Mouse (Mus musculus) ES-Bruce4 (cell line): ENCODE data around the gene Ppp1r3g. TPM values are rescaled to one million over a fixed set of nuclear protein-coding genes. Genes with fewer than 3 reads are reported as not detected.
A peak's percentile ranks its signal among the peaks of the same experiment; 100 is the strongest.

Experiments
- H3K27ac ChIP-seq: 2 replicates; pipeline ENCODE4 v1.5.1; 2012; ENCODE audit warnings: low read length, inconsistent platforms; ENCODE audit not compliant: insufficient read depth
- H3K27me3 ChIP-seq: 2 replicates; pipeline ENCODE4 v1.6.1; 2012; ENCODE audit warnings: mild to moderate bottlenecking, low read length, inconsistent platforms; ENCODE audit not compliant: control insufficient read depth, poor library complexity, insufficient read depth, severe bottlenecking
- H3K36me3 ChIP-seq: 2 replicates; pipeline ENCODE4 v1.6.1; 2012; ENCODE audit warnings: inconsistent platforms, mild to moderate bottlenecking, low read length, moderate library complexity; ENCODE audit not compliant: control insufficient read depth, poor library complexity, insufficient read depth, severe bottlenecking
- H3K4me1 ChIP-seq: one replicate; pipeline ENCODE4 v1.8.1; 2011; ENCODE audit warnings: low read length; ENCODE audit not compliant: control insufficient read depth, insufficient read depth
- H3K4me3 ChIP-seq: 2 replicates; pipeline ENCODE4 v1.5.1; 2011; ENCODE audit warnings: low read depth, mild to moderate bottlenecking, low read length
- H3K9ac ChIP-seq: 2 replicates; pipeline ENCODE4 v1.6.1; 2012; ENCODE audit warnings: low read depth, mild to moderate bottlenecking, inconsistent platforms; ENCODE audit not compliant: poor library complexity, severe bottlenecking
- H3K9me3 ChIP-seq: replicated peaks from 2 replicates; pipeline ENCODE4 v1.6.1; 2012; ENCODE audit warnings: mild to moderate bottlenecking, low read length, inconsistent platforms; ENCODE audit not compliant: control insufficient read depth, poor library complexity, insufficient read depth, severe bottlenecking
- CTCF ChIP-seq: IDR thresholded peaks from one replicate; pipeline ENCODE4 v1.8.1; 2011; ENCODE audit warnings: low read depth, low read length
- EP300 ChIP-seq: IDR thresholded peaks from 2 replicates; pipeline ENCODE4 v1.6.1; 2011; ENCODE audit warnings: low read depth, low read length; ENCODE audit not compliant: insufficient read depth
- POLR2A ChIP-seq: IDR thresholded peaks from one replicate; pipeline ENCODE4 v1.8.1; 2011; ENCODE audit warnings: low read length; ENCODE audit not compliant: insufficient read depth
- polyA plus RNA-seq: library from polyadenylated mRNA; stranded (reverse); fragments of >200 nt; gene quantifications from 2 replicates; pipeline ENCODE4 v1.2.4, GENCODE M21; 2011; ENCODE audit warnings: low read depth; ENCODE audit not compliant: missing spikeins, insufficient read depth, insufficient read length

Ppp1r3g gene
- polyA plus RNA-seq, 1 experiment = not detected

DNA sequence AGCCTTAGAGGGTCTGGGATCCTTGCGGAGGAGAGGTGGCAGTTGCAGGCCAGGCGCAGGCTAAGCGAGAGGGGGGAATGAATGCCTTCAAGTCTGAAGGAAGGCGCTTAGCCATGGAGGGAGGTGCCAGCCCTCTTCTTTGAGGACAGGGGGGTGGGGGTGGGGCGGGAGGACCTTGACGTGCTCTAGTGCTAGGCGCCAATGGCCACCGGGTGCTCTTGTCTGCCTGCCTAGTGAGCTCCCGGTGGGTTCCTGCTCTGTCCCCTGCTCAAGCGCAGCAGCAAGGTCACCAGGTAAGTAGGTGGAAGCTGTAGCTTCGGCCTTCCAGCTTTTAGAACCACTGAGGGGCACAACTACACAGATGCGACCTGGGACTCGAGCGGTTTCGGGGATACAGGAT, 9.1 kb downstream of the Ppp1r3g start:
- H3K36me3 ChIP-seq = no peaks in the 10 kb centered on the region
- TF ChIP-seq CTCF = no peak
- no peak for TF ChIP-seq EP300
- no peak for TF ChIP-seq POLR2A
- no peaks in the 10 kb centered on the region for H3K4me1 ChIP-seq
- peaks cover 6% of the 10 kb centered on the region; the same call in 1 of the 2 replicates for H3K27me3 ChIP-seq
- H3K9me3 ChIP-seq = no peaks in the 10 kb centered on the region
- H3K27ac ChIP-seq = no peak overlapping the region
- H3K9ac ChIP-seq = no peak overlapping the region
- peak overlapping the region; percentile 71 for H3K4me3 ChIP-seq

DNA sequence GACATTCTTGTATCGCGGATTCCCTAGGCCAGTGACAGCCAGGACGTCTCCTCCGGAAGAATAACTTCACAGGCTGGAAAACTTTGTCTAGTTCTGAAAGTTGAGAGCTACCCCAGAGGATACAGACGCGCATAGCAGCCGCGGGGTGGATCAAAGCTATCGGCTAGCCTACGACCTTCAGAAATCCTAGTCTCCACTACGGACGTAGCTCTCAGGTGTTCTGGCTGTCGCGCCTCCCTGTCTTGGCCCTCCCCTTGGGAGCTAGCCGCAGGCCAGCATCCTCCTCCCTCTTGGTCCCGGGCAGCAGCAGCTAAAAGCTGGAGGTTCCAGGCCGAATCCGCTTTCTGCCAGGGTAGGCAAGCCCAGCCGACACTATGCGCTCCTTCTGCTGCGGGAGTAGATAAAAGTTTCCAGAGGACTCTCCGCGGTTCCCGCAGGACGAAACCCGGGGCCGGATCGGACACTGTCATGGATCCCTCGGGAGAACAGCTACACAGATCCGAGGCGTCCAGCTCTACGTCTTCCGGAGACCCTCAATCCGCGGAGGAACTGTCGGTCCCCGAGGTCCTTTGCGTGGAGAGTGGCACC, 9.6 kb downstream of the Ppp1r3g start:
- H3K4me3 ChIP-seq = peak overlapping the region; percentile 71
- H3K4me1 ChIP-seq = no peaks in the 10 kb centered on the region
- H3K9me3 ChIP-seq = no peaks in the 10 kb centered on the region
- H3K27me3 ChIP-seq = peaks cover 6% of the 10 kb centered on the region; the same call in 1 of the 2 replicates
- no peaks in the 10 kb centered on the region for H3K36me3 ChIP-seq
- TF ChIP-seq EP300 (no peak), POLR2A (no peak), CTCF (no peak)
- H3K27ac ChIP-seq = no peak overlapping the region
- H3K9ac ChIP-seq = peak overlapping the region; percentile 19

DNA sequence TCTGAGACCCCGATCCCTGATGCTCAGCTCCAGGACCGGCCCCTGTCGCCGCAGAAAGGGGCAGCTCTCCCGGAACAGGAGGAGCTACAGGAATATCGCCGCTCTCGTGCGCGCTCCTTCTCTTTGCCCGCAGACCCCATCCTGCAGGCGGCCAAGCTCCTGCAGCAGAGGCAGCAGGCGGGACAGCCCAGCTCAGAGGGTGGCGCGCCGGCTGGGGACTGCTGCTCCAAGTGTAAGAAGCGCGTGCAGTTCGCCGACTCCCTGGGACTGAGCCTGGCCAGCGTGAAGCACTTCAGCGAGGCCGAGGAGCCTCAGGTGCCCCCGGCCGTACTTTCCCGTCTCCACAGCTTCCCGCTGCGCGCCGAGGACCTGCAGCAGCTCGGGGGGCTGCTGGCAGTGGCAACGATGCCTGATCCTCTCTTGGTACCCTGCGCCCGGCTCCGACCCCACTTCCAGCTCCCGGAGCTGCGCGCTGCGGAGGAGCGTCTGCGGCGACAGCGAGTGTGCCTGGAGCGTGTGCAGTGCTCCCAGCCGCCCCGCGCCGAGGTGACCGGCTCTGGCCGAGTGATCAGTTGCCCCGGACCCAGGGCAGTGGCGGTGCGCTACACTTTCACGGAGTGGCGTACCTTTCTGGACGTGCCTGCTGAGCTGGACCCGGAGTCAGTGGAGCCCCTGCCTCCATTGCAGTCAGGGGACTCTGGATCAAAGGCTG, 10.2 kb downstream of the Ppp1r3g start:
- Histone ChIP-seq H3K36me3 (no peaks in the 10 kb centered on the region), H3K4me3 (peak overlapping the region; percentile 71), H3K9me3 (no peaks in the 10 kb centered on the region), H3K9ac (peak overlapping the region; percentile 19), H3K4me1 (no peaks in the 10 kb centered on the region), H3K27me3 (peaks cover 6% of the 10 kb centered on the region; the same call in 1 of the 2 replicates), H3K27ac (no peak overlapping the region)
- no peak for TF ChIP-seq POLR2A
- no peak for TF ChIP-seq EP300
- no peak for TF ChIP-seq CTCF

DNA sequence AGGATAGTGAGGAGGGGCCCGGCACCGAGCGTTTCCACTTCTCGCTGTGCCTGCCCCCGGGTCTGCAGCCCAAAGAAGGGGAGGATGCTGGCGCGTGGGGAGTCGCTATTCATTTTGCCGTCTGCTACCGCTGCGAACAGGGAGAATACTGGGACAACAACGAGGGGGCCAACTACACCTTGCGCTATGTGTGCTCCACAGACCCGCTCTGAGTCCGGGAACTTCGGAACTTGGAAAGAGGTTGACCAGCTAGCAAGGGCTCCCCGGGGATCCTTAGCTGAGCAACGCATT, 10.7 kb downstream of the Ppp1r3g start:
- Histone ChIP-seq H3K27me3 (peaks cover 6% of the 10 kb centered on the region; the same call in 1 of the 2 replicates), H3K36me3 (no peaks in the 10 kb centered on the region), H3K9me3 (no peaks in the 10 kb centered on the region), H3K9ac (0 out of 2 replicates have a peak overlapping the region, but pooled peaks have one; percentile 19), H3K27ac (no peak overlapping the region), H3K4me3 (peak overlapping the region; percentile 71), H3K4me1 (no peaks in the 10 kb centered on the region)
- TF ChIP-seq EP300 (no peak), POLR2A (no peak), CTCF (no peak)

DNA sequence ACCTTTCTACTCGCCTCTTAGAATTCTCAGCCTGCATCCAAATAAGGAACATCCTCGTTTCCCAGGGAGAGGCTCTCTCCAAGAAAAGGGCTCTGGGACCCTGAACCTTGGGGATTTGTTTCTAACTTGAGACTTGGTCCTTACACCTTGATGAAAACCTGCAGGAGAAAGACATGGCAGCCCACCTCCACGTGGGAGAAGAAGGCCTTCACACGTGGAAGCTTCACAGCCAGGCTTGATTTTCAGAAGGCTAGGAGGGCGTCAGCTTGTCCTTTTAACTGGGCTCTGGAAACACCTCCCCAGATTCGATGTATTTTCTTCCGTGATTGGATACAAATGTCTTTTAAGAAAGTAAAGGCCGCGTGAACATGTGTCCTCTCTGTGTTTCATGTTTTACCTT, 11.2 kb downstream of the Ppp1r3g start:
- no peaks in the 10 kb centered on the region for H3K9me3 ChIP-seq
- no peaks in the 10 kb centered on the region for H3K4me1 ChIP-seq
- H3K36me3 ChIP-seq = no peaks in the 10 kb centered on the region
- H3K27ac ChIP-seq = no peak overlapping the region
- peak overlapping the region; percentile 71 for H3K4me3 ChIP-seq
- H3K9ac ChIP-seq = no peak overlapping the region
- TF ChIP-seq EP300 = no peak
- peaks cover 6% of the 10 kb centered on the region; the same call in 1 of the 2 replicates for H3K27me3 ChIP-seq

DNA sequence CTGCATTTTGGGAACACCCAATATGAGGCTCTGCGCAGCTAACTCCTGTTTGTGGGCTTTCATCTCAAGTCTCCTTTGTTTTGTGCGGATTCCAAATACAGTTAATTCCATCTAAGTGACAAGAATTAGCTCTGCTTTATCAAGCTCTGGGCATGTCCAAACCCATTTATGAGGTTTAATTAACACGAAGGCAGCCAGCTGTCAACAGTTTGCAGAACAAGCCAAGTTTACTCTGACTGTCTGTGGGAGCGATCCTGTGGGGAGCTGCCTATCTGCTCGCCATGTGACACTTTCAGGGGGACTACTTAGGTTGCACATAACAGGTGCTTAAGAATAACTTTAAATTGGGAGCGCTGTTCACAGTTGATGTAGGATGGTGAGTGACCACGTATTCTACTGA, 18.3 kb downstream of the Ppp1r3g start:
- Histone ChIP-seq H3K9ac (no peak overlapping the region), H3K4me3 (no peak overlapping the region), H3K27me3 (no peaks in the 10 kb centered on the region), H3K9me3 (no peaks in the 10 kb centered on the region), H3K4me1 (no peaks in the 10 kb centered on the region), H3K36me3 (no peaks in the 10 kb centered on the region), H3K27ac (no peak overlapping the region)
- TF ChIP-seq POLR2A = no peak
- no peak for TF ChIP-seq EP300
- no peak for TF ChIP-seq CTCF
